Mouse (Mus musculus) granulocyte monocyte progenitor cell, adult 5-6 weeks (primary cell): ENCODE measurements around the gene Sptssb. TPM values are rescaled to one million over a fixed set of nuclear protein-coding genes. Genes with fewer than 3 reads are reported as not detected.

Experiments used
- ATAC-seq: replicated peaks from 2 replicates; pipeline ENCODE4 v1.8.0; 2016; ENCODE audit warnings: mild to moderate bottlenecking, moderate TSS enrichment, inconsistent platforms; ENCODE audit not compliant: poor library complexity, severe bottlenecking
- total RNA-seq, 2 experiments: library from RNA; stranded (forward) in 1 of 2; stranded (reverse) in 1 of 2; fragments of 200-712, 200-1000 nt in 1 of 2; fragments of >200 nt in 1 of 2; fragmentation: Nextera tagmentation in 1 of 2; gene quantifications; 2 replicates each; pipeline ENCODE4 v1.2.3; 2014 to 2017

Gene Sptssb
- total RNA-seq (2014; fragmentation: Nextera tagmentation) (not detected in 2 replicates), total RNA-seq (2017) (not detected in 2 replicates)

DNA sequence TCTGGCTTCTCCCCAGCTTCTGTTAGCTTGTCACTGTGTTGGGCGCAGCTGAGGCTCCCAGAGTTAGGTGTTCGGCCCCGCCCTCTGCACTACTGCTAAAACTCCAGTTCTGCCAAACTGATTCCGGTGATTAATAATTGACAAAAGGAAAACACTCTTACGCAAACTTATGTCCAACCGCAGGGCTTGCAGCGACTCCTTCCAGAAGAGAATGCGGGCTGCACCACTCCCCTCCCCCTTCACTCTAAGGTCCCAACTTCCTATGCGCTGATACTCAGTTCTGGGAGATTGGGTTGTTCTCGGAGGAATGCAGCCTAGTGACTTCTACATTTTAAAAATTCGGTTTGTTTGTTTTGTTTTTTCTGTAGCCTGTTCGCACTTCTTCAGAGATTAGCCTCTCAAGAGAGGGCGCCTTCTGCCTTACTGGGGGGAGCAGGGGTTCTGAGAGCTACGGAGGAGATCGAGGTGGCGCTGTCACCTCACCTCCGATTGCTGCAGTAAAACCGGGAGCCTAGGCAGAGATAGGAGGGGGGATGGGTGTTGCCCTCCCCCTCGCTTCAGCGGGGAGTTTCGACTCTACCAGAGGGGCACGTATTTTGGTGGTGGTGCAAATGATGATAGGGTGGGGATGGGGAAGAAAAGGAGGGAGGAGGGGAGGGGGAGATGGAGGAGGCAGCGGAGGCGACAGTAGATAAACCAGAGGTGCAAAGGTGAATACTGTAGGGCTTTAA is at the start of gene Sptssb:
TSS of gene Sptssb (minus strand) at position 83 of the 731 bp plus-strand sequence.
- ATAC-seq: peak; percentile 92

DNA sequence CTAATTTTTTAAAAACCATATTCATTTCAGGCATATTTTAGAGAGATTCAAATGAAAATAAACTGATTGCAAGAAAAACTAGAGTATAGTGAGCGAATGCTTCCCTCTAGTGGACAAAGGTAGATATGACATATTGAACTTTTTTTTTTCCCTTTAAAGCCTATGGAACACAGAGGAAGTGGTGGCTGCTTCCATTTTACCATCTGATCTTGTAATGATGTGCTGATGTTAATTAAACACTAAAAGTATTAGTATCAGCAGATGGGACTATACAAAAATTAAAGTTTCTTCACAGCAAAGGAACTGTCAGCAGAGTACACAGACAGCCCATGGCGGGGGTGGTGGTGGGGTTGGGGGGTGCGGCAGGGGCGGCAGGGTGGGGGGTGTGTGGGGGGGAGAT is 48.3 kb upstream of the Sptssb start:
- ATAC-seq: peak; percentile 75

DNA sequence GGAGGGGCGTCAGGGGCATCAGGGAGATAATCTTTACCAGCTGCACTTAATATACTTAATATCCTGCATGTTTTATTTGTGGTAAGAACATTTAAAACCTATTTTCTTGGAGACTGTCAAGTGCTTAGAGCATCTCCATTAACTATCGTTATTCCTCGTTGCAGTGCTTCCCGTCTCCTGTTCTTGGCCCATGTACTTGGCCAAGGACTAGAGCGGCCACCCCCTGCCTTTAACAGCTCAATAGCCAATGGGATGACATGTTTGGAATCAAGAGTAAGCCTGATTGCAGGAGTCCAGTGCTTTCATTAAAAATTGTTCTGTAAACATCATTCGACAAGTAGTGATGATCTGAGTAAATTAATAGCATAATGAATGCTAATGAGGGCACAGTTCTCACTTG is 47.8 kb upstream of the Sptssb start:
- ATAC-seq: no peak

DNA sequence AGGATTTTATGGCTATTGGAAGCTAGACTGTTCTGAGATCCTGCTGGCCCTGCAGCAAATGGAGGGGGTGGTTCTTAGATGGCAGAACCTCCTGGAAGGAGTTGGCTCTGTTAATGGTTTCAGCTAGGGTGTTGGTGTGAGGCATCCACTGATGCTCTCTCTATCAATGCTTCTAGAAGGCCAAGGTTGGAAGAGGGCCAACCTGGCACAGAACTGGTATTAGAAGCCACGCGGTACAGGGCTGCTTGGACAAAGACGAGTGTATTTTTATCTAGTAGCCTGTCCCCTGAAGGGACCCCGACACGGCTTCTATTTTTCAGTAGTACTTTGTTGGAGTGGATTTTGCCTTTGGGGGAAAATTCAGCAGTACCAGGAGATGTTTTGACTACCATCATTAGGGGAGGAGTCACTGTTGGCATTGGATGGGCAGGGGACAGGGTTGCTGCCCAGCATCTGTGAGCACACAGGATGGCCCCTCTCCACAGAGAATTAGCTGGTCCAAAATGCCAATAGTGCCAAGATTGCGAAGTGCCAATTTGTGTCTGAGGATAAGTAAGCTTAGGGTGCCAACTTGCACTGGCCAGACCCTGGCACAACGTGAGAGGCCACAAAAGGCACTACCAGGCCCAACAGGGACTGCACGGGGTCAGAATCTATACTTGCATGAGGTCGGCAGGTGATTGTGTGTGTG is 43.2 kb upstream of the Sptssb start:
- ATAC-seq: no peak

DNA sequence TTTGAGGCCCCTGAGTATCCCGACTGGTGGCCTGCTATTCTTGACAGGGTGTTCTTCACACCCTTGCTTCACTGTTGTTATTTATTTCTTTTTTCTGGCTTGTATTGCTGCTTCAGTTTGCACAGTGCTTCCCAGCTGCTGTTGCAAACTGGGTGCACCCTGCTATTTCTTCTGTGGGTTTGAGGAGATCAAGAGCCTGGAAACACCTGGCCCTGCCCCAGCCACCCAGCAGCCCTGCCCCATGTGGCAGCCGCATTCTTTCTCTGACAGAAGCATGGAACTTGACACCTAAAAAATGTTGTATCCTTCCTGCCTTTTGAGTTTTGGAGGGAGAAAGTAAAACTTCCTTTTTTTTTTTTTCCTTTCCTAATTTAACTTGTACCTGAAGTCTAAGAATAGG is 42.6 kb upstream of the Sptssb start:
- ATAC-seq: no peak

DNA sequence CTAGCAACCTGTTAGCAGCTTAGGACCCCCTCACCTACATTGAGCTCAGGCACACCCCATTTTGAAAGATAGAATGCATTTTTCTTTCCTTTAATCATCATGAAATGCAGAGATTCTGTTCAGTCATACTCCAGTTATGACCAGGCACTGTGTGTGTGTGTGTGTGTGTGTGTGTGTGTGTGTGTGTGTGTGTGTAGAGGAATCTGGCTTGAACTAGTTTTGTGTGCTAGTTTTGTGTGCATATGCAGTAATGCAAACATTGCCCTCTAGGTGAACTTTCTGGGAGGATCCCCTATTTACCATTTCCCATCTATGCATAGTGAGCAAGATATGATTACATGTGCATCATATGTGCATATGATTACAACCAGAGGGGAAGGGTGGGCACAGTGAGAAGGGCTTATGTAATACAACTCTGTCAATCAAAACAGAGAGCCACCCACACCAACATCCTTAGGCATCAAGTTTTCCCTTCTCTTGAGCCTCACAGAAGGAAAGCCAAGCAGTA is 42.2 kb upstream of the Sptssb start:
- ATAC-seq: no peak

DNA sequence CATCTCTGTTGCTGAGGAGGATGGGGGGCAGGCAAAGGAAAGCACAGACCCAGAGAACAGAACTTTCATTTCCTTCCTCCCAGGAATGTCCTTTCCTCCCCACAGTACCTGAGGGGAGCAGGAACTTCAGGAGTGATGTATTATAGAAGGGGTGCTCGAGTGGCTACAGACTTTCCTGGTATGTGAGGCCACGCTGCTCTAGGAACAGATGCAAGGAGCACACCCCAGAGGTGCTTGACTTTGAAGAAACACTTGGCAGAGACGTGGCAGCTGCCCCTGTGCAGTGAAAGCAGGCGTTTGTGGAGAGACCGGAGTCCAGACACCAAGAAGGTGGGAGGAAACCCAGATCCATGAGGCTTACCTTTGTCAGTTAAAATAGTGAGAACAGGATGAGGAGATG is 40.6 kb upstream of the Sptssb start:
- ATAC-seq: no peak

DNA sequence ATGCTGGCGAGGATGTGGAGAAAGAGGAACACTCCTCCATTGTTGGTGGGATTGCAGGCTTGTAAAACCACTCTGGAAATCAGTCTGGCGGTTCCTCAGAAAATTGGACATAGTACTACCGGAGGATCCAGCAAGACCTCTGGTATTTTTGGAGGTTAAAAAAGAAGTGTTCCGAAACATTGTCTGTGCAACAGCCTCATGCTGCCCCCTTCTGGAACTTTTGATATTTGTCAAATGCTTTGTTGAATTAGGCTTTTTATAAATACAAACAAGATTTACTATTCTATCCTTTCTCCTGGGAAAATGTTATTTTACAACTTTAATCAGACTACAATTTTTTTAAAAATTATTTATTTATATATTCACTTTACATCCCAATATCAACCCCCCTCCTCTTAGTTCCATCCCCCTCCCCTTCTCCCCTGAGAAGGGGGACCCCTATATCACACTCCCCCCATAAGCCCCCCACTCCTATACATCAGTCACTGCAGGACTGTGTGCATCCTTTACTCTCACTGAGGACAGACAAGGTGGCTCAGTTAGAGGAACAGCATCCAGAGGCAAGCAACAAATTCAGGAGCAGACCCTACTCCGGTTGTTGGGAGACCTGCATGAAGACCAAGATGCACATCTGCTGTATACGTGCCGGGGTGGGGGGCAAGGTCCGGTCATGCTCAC is 38.3 kb upstream of the Sptssb start:
- no peak for ATAC-seq

DNA sequence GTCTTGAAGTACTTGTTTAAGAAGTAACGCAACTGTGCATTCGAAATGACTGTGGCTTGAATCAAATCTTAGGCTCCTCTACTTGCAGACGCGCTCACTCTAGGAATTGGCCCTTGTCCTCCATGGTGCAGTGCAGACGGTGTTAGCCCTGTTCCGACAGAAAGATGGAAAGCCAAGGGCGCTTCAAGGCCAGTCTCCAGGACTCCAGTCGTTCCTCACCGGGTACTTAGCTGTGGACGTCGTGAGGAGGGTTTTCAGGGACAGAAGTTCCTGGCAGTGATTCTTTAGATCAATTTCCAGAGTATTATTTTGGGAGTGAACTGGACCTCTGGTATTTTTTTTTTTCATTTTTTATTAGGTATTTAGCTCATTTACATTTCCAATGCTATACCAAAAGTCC is 35.8 kb upstream of the Sptssb start:
- ATAC-seq: no peak

DNA sequence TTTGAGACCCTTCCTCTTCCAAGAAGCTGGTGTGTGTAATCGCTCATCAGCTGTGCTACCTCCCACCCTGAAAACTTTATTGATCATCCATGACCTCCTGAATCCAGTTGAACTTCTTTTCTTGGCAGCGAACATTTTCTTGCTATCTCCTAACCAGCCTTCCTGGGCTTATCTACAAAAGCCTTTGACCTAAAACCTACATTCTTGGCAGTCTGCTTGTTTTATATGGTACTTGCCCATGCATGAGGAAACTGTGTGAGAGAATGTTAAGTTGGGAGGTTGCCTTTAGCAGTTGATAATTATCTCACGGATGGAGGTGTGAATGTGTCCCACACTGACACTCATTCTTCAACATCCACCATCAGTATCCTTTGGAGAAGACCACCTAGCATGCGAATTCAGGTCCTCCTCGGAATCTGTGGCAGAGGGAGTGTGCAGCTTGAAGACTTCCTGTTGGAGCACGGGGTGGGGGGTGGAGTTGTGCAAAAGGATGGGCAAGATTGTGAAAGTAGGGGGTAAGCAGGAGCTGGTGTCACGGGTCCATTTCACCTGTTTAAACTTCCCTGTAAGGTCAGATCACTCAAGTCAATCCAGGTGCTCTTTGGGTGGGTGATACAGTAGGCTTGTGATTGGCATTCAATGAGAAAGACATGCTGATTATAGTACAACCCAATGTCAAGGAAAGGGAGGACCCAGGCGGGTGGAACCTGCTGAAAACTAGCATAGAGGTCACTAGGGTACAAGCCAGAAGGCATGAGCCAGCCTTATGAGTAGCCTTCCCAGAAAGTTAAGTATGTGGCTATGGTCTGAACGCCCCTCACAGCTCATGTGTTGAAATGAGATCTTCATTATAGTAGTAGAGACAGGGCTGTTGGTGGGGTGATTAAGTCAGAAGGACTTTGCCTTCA is 32.7 kb upstream of the Sptssb start:
- ATAC-seq: no peak

DNA sequence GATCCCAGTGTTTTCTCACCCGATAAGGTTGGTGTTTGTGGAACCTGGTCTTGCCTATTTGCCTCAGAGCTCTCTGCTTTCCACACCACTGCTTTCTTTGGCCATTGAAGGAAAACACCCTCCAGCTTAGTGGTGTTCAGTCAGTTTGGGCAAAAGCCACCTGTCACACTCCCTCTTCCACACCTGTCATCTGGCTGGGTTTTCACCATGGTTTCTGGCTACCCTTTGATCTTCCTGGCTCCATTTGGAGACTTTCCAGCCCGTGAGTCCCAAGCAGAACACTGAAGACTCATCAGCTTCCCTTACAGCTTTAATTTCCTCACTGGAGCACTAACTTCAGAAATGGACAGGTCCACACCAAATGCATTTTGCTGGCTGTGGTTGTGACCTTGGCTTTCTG is 26.1 kb upstream of the Sptssb start:
- no peak for ATAC-seq

DNA sequence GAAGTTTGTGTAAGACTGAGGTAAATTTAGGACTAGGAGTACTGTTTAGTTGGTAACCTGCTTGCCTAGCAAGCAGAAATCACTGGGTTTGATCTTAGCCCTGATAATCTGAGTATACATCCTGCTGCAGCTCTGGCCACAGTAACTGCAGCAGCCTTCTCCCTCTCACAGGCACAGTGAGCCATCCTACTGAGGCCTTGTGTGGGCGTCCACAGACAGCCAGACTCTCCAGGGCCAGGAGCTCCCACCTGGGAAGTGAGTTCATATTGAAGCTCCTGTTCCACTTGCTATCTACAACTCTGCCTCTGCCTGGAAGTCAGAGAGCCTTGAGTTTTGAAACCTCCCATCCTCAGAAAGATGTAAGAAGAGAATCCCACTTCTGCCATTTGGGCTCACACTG is 24.0 kb upstream of the Sptssb start:
- ATAC-seq: no peak

DNA sequence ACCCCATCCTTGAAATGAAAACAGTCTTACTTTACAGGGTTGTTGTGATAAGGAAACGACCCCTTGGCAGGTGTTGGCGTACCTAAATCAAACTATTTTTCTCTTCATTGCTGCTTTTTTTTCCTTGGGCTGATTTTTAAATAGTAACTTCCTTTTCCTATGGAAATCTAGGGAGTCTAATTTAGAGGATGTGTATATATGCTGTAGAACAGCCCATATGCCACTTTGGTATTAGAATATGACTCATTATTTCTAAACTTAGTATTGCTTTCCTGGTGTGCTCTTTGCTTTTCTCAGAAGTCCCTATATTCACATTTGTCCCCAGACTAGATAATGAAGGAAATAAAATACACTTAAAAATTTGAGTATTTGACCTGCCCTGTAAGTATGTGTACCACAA is 17.8 kb upstream of the Sptssb start:
- ATAC-seq: no peak

DNA sequence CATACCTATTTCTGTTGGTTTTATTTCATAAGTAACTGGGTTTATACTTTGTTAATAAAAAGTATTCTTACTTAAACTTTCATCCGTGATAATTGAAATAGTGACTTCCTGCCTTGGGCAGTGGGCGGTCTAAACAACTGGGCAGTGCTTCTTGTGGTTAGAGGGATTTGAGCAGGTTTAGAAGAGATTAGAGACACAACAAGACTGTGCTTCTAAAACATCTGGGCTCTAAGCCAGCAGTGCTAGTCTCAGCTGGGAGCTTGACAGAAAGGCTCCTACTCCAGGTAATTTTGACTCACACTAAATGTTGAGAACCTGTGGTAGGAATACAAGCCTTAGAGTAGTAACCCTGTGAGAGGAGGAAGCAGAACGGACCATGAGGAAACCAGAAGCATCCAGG is 15.0 kb upstream of the Sptssb start:
- ATAC-seq: no peak; the same call in 1 of the 2 replicates

DNA sequence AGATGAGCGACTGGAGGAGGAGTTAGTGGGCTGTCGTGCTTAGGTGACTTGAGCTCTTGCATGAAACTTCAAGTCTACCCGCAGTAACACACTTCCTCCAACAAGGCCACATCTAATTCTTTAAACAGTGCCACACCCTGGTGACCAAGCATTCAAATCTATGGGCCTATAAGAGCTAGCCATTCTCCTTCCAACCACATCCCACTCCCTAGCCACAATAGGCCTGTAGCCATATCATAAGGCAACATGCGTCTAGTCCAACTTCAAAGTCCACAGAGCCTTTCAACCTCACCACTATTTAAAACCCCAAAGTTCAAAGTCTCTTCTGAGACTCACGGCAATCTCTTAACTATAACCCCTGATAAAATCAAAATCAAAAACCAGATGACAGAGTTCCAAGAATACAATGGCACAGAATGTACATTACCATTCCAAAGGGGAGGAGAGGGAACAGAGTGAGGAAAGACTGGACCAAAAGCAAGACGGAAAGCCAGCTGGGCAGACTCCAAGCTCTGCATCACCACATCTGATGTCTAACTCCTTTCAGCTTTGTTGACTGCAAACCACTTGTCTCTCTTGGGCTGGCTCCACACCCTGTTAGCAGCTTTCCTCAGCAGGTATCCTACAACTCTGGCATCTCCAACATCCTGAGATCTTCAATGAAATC is 13.1 kb upstream of the Sptssb start:
- ATAC-seq: no peak

DNA sequence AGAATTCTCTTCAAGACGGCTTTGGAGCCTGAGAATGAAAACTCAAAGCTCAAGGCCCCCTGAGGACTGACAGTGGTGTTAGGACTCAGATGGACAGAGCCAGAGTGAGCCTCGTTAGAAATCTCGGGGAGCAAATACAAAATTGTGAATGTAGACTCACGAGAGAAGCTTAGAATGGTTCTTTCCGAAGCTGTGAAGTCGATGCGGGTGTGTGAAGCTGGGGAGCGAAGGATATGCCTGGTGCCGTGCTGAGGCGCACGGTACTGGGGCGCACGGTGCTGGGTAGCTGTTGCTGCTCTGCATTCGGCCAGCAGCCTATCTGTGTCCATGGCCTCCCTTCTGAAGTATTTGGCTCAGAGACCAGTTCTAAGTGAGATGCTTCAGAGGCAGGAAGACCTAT is 11.4 kb upstream of the Sptssb start:
- no peak for ATAC-seq

DNA sequence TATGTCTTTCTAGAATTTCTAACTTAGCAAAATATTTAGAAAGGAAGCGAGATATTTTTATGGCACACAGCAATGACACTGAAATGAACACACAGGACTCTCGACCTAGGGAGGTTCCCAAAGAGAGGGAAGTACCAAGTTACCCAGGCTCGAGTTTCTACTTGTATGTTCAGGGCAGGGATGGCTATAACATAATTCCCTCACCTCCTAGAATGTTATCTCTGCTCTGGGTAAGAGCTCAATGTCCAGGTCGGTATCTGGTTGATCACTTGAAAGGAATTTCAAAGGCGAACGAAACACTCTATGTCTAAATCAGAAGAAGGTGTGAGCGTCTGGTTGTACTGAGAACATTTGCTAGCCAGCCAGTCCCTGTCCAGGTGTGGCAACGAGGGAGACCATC is 10.0 kb upstream of the Sptssb start:
- no peak for ATAC-seq

DNA sequence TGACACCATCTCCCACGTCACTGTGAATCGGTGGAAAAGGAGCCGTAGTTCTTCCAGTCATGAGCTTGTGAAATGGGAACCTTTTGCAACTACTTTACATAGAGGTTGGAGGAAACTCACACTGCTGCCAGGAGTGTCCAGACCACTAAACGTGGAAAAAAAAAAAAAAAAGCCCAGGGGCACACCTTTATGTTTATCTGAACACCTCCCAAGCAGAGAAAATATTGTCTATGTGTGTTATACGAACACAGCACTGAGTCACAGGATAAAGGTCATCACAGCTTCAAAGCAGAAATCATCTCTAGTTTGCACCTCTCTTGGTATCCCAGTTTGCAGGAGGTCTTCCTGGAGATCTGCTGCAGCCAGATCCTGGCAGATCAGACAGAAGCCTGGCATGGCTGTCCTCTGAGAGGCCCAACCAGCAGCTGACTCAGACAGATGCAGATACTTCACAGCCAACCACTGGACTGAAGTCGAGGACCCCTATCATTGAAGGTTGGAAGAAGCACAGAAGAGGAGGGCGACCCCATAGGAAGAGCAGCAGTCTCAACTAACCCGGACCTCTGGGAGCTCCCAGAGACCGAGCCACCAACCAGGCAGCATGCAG is 2.2 kb upstream of the Sptssb start:
- peak; percentile 20; the same call in 1 of the 2 replicates for ATAC-seq
